Mouse (Mus musculus): ENCODE measurements at regions not wholly inside any gene's neighbourhood (a gene's known extent, or its start where the extent isn't known, plus 50 kb on each side); places are given as distances from the start of the nearest gene placed in this dataset.
"Not testable (repeated sequence)": the region's sequence is repeated elsewhere in the genome, so short reads cannot be mapped to it uniquely, and the experiment has no call there.

GRCm38 (mm10) chr8:18021196-18021595, 956.9 kb downstream of the Defb40 start:
- DNase-seq (ENCODE audit: low spot score in 2 of 2) = no peak

GRCm38 (mm10) chr8:18007567-18007966, 970.5 kb downstream of the Defb40 start:
- no peak for DNase-seq (ENCODE audit: low spot score in 2 of 2)

DNA sequence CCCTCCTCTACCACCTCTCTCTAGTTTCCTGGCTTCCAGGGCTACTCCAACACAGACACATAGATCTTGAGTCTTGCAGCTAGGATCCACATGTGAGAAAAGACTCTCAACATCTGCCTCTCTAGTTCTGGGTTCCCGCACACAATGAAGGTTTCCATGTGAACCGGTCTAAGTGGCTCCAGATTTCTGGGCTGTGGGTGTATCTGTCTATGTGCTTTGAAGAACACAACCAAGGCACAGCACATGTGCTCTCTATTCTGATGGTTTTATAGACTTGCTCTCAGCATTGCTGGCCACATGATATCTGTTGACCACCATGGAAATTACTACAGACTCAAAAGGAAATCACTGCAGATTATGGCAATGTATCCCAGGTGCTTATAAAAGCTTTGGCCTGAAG, 972.4 kb downstream of the Defb40 start:
- DNase-seq (ENCODE audit: low spot score in 2 of 2) = no peak

DNA sequence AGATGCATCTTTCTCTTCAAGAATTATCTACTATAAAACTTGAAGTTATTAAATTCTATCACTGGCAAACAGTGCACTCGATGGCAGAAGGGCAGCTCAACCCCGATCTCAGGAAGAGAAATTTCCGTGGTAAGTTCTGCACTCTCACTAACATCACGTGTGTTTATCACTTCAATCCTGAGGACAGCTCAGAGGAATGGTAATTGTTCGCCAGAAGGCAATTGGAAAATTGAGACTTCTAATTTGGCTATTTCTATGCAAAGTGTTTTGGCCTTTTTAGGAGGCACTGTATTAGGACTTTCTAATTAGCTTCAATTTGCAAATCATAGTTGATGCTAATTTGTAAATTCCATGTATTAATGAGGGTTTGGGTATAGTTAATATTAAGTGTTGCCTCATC, 977.3 kb downstream of the Defb40 start:
- no peak for DNase-seq (ENCODE audit: low spot score in 2 of 2)

GRCm38 (mm10) chr8:17984779-17985178, 993.3 kb downstream of the Defb40 start:
- DNase-seq (ENCODE audit: low spot score in 2 of 2) = no peak

DNA sequence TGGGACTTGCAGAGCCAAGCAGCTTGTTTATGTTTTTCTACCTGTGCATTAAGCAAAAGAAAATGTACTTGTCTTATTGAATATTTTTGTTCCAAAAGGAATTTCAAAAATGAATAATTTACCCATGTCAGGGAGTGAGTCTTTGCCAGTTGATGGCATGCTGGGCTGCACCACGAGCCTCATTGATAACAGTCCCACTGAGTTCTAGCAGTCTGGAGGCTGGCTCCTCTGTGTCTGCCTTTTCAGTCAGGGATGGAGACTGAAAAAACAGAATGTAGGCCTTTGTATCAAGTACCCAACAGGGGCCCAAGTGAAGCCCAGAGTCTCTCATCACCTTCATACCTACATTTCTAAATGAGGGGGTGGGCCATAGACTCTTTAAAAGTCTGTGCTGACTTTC, 1029.2 kb downstream of the Defb40 start:
- DNase-seq (ENCODE audit: low spot score in 2 of 2) = no peak

GRCm38 (mm10) chr8:17948053-17948834, 1029.8 kb downstream of the Defb40 start:
- DNase-seq (ENCODE audit: low spot score in 2 of 2) = no peak

- no peak for DNase-seq (ENCODE audit: low spot score in 2 of 2)
These were observed 1043.4 kb downstream of the Defb40 start for GRCm38 (mm10) chr8:17934696-17935095.

- DNase-seq (ENCODE audit: low spot score in 2 of 2) = no peak
These were observed 1068.7 kb downstream of the Defb40 start for GRCm38 (mm10) chr8:17909316-17909715.

DNA sequence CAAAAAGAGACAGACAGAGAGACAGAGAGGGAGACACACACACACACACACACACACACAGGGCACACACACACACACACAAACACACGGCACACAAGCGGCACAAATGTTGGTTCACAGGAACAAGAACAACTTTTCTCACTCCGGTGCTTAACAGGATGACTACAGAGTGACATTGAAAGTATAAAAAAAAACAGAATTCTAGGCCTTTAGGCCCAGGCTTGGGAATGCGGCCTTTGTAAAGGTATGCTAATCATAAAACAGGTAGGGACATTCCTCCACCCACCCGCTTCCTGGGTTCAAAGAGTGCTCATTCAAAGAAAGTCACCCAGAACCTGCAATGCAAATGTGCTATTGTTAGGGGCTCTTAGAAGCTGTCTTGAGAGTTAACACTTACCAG, 1089.5 kb downstream of the Defb40 start:
- not testable (repeated sequence) for DNase-seq (ENCODE audit: low spot score in 2 of 2)

DNA sequence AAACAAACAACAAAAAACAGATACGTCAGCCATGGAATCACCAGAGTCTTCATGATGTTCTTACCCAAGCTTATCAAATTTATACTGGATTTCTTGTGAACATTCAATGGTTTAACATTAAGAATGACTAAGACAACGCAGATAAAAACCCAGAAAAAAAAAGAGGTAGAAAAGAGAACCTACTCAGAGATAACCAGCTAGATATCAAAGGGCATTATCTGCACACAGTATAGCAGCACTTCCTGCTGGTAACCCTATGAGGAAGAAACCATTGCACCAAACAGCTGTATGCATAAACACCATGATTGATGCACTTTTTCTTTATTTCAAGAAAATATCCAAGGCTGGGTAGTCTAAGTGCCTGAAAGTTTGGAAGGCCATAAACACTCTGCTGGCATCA, 1114.7 kb downstream of the Defb40 start:
- no peak for DNase-seq (ENCODE audit: low spot score in 2 of 2)

Measured in right cerebral cortex, postnatal 36 days (tissue).